Mouse (Mus musculus): ENCODE results near the gene Eif5b.
"Not testable (repeated sequence)": the region's sequence is repeated elsewhere in the genome, so short reads cannot be mapped to it uniquely, and the experiment has no call there.

Gene Eif5b

GRCm38 (mm10) chr1:37997867-37998266 lies at the start of gene Eif5b, which contains the start of gene Txndc9:
Eif5b (plus strand) TSS chr1:37998010.
Txndc9 (minus strand) TSS chr1:37997893.
- in situ Hi-C loops (cut with MboI, MseI) = loop anchor here (10.0 kb wide), 1 partner anchor 123 kb away; the partner anchor contains the start of gene Lipt1

GRCm38 (mm10) chr1:37948906-37949305 lies 48.9 kb upstream of the Eif5b start:
- in situ Hi-C loops (cut with MboI, MseI) = no loop called here

- in situ Hi-C loops (cut with MboI, MseI) = no loop called here
Measured at GRCm38 (mm10) chr1:37954786-37955185, 43.0 kb upstream of the Eif5b start.

GRCm38 (mm10) chr1:37955251-37955650 lies 42.6 kb upstream of the Eif5b start:
- in situ Hi-C loops (cut with MboI, MseI) = no loop called here

GRCm38 (mm10) chr1:37956690-37957431 lies 40.9 kb upstream of the Eif5b start:
- in situ Hi-C loops (cut with MboI, MseI) = no loop called here

- in situ Hi-C loops (cut with MboI, MseI) = no loop called here
Measured at GRCm38 (mm10) chr1:37957659-37958058, 40.2 kb upstream of the Eif5b start, which contains the start of gene Lyg1. Lyg1 (minus strand) TSS chr1:37957759.

- in situ Hi-C loops (cut with MboI, MseI) = no loop called here
Measured at GRCm38 (mm10) chr1:37958516-37958915, 39.3 kb upstream of the Eif5b start.

- in situ Hi-C loops (cut with MboI, MseI) = no loop called here
Measured at GRCm38 (mm10) chr1:37959486-37959885, 38.3 kb upstream of the Eif5b start.

GRCm38 (mm10) chr1:37965571-37965970 lies 32.2 kb upstream of the Eif5b start:
- in situ Hi-C loops (cut with MboI, MseI) = no loop called here

- in situ Hi-C loops (cut with MboI, MseI) = no loop called here
Measured at GRCm38 (mm10) chr1:37968746-37969145, 29.1 kb upstream of the Eif5b start.

GRCm38 (mm10) chr1:37971520-37971919 lies 26.3 kb upstream of the Eif5b start:
- in situ Hi-C loops (cut with MboI, MseI) = no loop called here

- in situ Hi-C loops (cut with MboI, MseI) = not testable (repeated sequence)
Measured at GRCm38 (mm10) chr1:37976666-37977065, 21.1 kb upstream of the Eif5b start.

GRCm38 (mm10) chr1:37977303-37977702 lies 20.5 kb upstream of the Eif5b start:
- in situ Hi-C loops (cut with MboI, MseI) = no loop called here

GRCm38 (mm10) chr1:37984326-37984725 lies 13.5 kb upstream of the Eif5b start:
- in situ Hi-C loops (cut with MboI, MseI) = no loop called here

- in situ Hi-C loops (cut with MboI, MseI) = loop anchor here (5.0 kb wide), 1 partner anchor 79 kb away; no protein-coding TSS in a partner anchor
Measured at GRCm38 (mm10) chr1:37985764-37986323, 12.0 kb upstream of the Eif5b start.

- in situ Hi-C loops (cut with MboI, MseI) = loop anchor here (5.0 kb wide), 1 partner anchor 81 kb away; no protein-coding TSS in a partner anchor
Measured at GRCm38 (mm10) chr1:37987856-37988255, 10.0 kb upstream of the Eif5b start.

- in situ Hi-C loops (cut with MboI, MseI) = loop anchor here (10.0 kb wide), 1 partner anchor 121 kb away; the partner anchor contains the start of gene Lipt1
Measured at GRCm38 (mm10) chr1:37996226-37996625, 1.6 kb upstream of the Eif5b start.

- in situ Hi-C loops (cut with MboI, MseI) = loop anchor here (10.0 kb wide), 1 partner anchor 122 kb away; the partner anchor contains the start of gene Lipt1
Measured at GRCm38 (mm10) chr1:37996877-37997484, 829 bp upstream of the Eif5b start.

- in situ Hi-C loops (cut with MboI, MseI) = loop anchor here (10.0 kb wide), 1 partner anchor 124 kb away; the partner anchor contains the start of gene Lipt1
Measured at GRCm38 (mm10) chr1:37998371-37999199, 775 bp downstream of the Eif5b start.

- in situ Hi-C loops (cut with MboI, MseI) = loop anchor here (10.0 kb wide), 1 partner anchor 125 kb away; the partner anchor contains the start of gene Lipt1
Measured at GRCm38 (mm10) chr1:37999552-37999951, 1.7 kb downstream of the Eif5b start.

GRCm38 (mm10) chr1:38000844-38001243 lies 3.0 kb downstream of the Eif5b start:
- in situ Hi-C loops (cut with MboI, MseI) = loop anchor here (10.0 kb wide), 1 partner anchor 1224 kb away; no protein-coding TSS in a partner anchor

Data from T-helper 2 cell (primary cell).